Mouse (Mus musculus) spleen, adult 2 months (tissue): Measurements from ENCODE around the gene Prkar1a.

ENCODE experiments used
- CTCF ChIP-seq: fragments of 200-500 bp; IDR thresholded peaks from 2 replicates; pipeline ENCODE4 v1.5.1; 2011; ENCODE audit warnings: mild to moderate bottlenecking, inconsistent platforms; ENCODE audit not compliant: insufficient read depth, insufficient read length, insufficient replicate concordance; ENCODE audit errors: extremely low read depth
- POLR2A ChIP-seq: fragments of 200-500 bp; IDR thresholded peaks from 2 replicates; pipeline ENCODE4 v1.6.1; 2011; ENCODE audit warnings: low read depth, low read length, inconsistent platforms

- TF ChIP-seq CTCF (no peak), POLR2A (no peak)
These were observed 22.2 kb downstream of the Prkar1a start for GRCm38 (mm10) chr11:109671136-109672020.
